Mouse (Mus musculus): ENCODE measurements at regions not wholly inside any gene's neighbourhood (a gene's known extent, or its start where the extent isn't known, plus 50 kb on each side); places are given as distances from the start of the nearest gene placed in this dataset.

GRCm38 (mm10) chr4:105656071-105656655 is 133.5 kb upstream of the Gm12728 start:
- no peak for TF ChIP-seq POLR2A (IDR thresholded peaks at IDR 0.05; ENCODE audit: borderline replicate concordance, extremely low read depth, insufficient read depth, insufficient read length, poor library complexity, severe bottlenecking)
- no peak for TF ChIP-seq CTCF (IDR thresholded peaks at IDR 0.05; ENCODE audit: borderline replicate concordance, extremely low read depth, insufficient read depth, insufficient read length)

Data from brain, embryonic 14.5 days (tissue).